Mouse (Mus musculus) limb, embryonic 12.5 days (tissue): ENCODE measurements around the gene Kcna5. TPM values are rescaled to one million over a fixed set of nuclear protein-coding genes. Genes with fewer than 3 reads are reported as not detected.
A peak's percentile ranks its signal among the peaks of the same experiment; 100 is the strongest.

ENCODE experiments used
- ATAC-seq: fragments of 200-750 bp; cut with Nextera tagmentation; 2 replicates; pipeline ENCODE4 v1.8.0; 2017; ENCODE audit warnings: low read depth, moderate TSS enrichment; ENCODE audit not compliant: insufficient number of reproducible peaks, insufficient read depth, low FRiP score, low TSS enrichment
- H3K27ac ChIP-seq: fragments of 300-500 bp; sonication (generic); 2 replicates; pipeline ENCODE4 v1.5.1; 2016; ENCODE audit warnings: mild to moderate bottlenecking, moderate library complexity
- H3K27me3 ChIP-seq: fragments of 300-500 bp; sonication (generic); 2 replicates; pipeline ENCODE4 v1.6.1; 2016; ENCODE audit warnings: mild to moderate bottlenecking, moderate library complexity
- H3K36me3 ChIP-seq: fragments of 300-500 bp; sonication (generic); 2 replicates; pipeline ENCODE4 v1.6.1; 2016; ENCODE audit warnings: mild to moderate bottlenecking, moderate library complexity
- H3K4me1 ChIP-seq: fragments of 300-500 bp; sonication (generic); replicated peaks from 2 replicates; pipeline ENCODE4 v1.6.1; 2016
- H3K4me2 ChIP-seq: fragments of 300-500 bp; sonication (generic); 2 replicates; pipeline ENCODE4 v1.6.1; 2016; ENCODE audit warnings: mild to moderate bottlenecking, moderate library complexity
- H3K4me3 ChIP-seq: fragments of 300-500 bp; sonication (generic); replicated peaks from 2 replicates; pipeline ENCODE4 v1.5.1; 2016; ENCODE audit warnings: mild to moderate bottlenecking
- H3K9ac ChIP-seq: fragments of 300-500 bp; sonication (generic); replicated peaks from 2 replicates; pipeline ENCODE4 v1.6.1; 2016; ENCODE audit warnings: mild to moderate bottlenecking, moderate library complexity
- H3K9me3 ChIP-seq: fragments of 300-500 bp; sonication (generic); 2 replicates; pipeline ENCODE4 v1.6.1; 2016; ENCODE audit warnings: mild to moderate bottlenecking, moderate library complexity
- WGBS: fragments of 180-500 bp; shearing (Covaris S2); methylation state at CpG from one replicate; pipeline ENCODE4 v1.1.7; 2016; 5-methylcytosine and 5-hydroxymethylcytosine counted together
- polyA plus RNA-seq: library from polyadenylated mRNA; unstranded; fragments of >200 nt; fragmentation: Nextera tagmentation; extraction: Ambion mirVana; gene quantifications from 2 replicates; pipeline ENCODE4 v1.2.1, GENCODE M21; 2016

The Kcna5 gene
- polyA plus RNA-seq, 1 experiment from 2014 or later = 2.1 TPM

DNA sequence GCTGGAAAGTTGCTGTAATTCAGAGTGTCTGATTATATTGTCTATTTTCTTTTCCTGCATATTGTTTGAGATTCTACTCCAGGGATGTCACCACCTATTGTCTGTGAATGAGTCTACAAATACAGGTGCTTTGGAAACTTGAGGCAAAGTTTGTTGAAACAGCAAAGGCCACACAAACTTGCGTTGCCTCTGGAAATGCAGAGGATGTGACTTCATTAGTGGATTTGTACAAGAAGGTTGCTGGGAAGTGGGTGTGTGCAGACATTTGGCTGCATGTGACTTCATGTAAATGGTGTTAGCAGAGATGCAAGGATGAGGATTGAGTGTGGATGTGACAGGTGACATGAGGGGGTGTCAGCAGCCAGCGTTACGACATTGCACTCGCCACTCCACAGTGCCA lies 1.7 kb upstream of the Kcna5 start:
- no peaks in the 10 kb centered on the region for H3K9me3 ChIP-seq

DNA sequence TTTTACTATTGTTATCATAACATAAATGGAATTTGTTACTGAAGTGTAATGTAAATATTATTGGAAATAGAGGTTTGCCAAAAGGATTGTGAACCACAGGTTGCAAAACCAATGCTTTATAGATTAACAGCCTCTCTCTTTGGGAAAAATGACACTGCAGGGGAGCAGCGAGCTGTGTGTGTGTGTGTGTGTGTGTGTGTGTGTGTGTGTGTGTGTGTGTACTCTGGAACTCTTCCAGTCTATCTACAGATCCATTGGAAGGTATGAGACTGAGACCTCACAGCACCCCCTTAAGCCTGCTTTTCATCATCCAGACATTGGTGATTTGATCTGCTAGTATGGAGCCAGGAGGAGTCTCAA lies 679 bp upstream of the Kcna5 start:
- ATAC-seq = no peak
- H3K36me3 ChIP-seq = no peaks in the 10 kb centered on the region
- no peak overlapping the region for H3K27ac ChIP-seq
- no peak overlapping the region for H3K4me2 ChIP-seq
- no peak overlapping the region for H3K9ac ChIP-seq
- 13% methylated on average over 1 of the region's 1 CpGs for WGBS
- peaks cover 31% of the 10 kb centered on the region for H3K4me1 ChIP-seq
- peaks cover 39% of the 10 kb centered on the region for H3K27me3 ChIP-seq
- H3K9me3 ChIP-seq = no peaks in the 10 kb centered on the region
- H3K4me3 ChIP-seq = no peak overlapping the region

More for the DNA sequence above, 1.7 kb upstream of the Kcna5 start:
- WGBS = 65% methylated on average over 4 of the region's 4 CpGs
- no peak overlapping the region for H3K4me3 ChIP-seq
- H3K27ac ChIP-seq = no peak overlapping the region
- ATAC-seq = no peak
- peaks cover 41% of the 10 kb centered on the region for H3K27me3 ChIP-seq
- H3K4me1 ChIP-seq = peaks cover 31% of the 10 kb centered on the region
- H3K9ac ChIP-seq = no peak overlapping the region
- no peak overlapping the region for H3K4me2 ChIP-seq
- no peaks in the 10 kb centered on the region for H3K36me3 ChIP-seq

DNA sequence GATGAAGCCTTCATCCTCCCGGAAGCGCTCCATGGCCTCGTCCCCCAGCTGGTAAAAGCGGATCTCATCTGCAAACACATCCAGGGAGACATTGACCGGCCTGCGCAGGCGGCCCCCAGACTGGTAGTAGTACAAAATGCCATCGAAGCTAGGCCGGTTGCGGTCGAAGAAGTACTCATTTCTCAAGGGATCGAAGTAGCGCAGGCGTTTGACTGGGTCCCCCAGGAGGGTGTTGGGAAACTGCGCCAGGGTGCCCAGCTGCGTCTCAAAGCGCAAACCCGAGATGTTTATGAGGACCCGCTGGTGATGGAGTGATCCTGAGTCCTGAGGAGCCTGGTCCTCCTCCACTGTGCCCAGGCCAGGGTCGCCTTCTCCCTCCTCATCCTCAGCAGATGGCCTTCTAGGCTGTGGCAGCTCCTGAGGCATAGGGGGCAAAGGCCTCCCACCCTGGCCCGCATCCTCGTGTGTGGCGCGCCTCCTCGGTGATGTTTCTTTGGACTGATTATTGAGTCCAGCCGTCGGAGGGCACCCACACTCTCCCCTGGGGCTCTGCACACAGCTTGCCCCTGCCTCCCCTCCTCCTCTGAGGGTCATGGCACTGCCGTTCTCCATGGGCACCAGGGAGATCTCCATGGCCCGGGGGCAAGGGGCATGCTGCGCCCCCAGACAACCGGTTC lies 543 bp downstream of the Kcna5 start:
- ATAC-seq = peak; percentile 32; the same call in 1 of the 2 replicates
- H3K27ac ChIP-seq = peak overlapping the region; percentile 72
- WGBS = 11% methylated on average over 31 of the region's 31 CpGs
- H3K9ac ChIP-seq = peak overlapping the region; percentile 45
- no peaks in the 10 kb centered on the region for H3K36me3 ChIP-seq
- peak overlapping the region; percentile 69 for H3K4me2 ChIP-seq
- peaks cover 34% of the 10 kb centered on the region for H3K4me1 ChIP-seq
- peak overlapping the region; percentile 35 for H3K4me3 ChIP-seq
- H3K9me3 ChIP-seq = no peaks in the 10 kb centered on the region
- peaks cover 39% of the 10 kb centered on the region for H3K27me3 ChIP-seq

DNA sequence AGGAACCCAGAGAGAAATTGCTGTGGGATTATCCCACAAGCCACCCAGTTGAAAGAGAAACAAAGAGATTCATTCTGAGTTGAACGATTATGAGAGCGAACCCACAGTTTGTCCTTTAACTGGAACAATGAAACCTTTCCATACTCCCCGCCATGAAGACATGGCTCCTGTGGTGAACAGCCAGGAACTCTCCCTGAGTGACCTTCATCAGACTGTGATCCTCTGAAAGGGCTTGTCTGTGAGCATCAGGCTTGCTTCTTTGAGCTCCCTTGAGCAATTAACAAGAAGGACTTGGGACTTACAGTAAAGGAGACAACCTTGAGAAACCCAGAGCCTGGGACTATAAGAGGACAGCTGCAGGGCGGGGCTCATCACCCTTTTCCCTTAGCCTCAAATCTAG lies 3.9 kb downstream of the Kcna5 start:
- Histone ChIP-seq H3K9me3 (no peaks in the 10 kb centered on the region), H3K36me3 (no peaks in the 10 kb centered on the region), H3K4me2 (no peak overlapping the region), H3K9ac (no peak overlapping the region), H3K4me3 (no peak overlapping the region), H3K27me3 (peaks cover 36% of the 10 kb centered on the region), H3K27ac (no peak overlapping the region), H3K4me1 (peaks cover 26% of the 10 kb centered on the region)
- 75% methylated on average over 4 of the region's 4 CpGs for WGBS
- no peak for ATAC-seq

DNA sequence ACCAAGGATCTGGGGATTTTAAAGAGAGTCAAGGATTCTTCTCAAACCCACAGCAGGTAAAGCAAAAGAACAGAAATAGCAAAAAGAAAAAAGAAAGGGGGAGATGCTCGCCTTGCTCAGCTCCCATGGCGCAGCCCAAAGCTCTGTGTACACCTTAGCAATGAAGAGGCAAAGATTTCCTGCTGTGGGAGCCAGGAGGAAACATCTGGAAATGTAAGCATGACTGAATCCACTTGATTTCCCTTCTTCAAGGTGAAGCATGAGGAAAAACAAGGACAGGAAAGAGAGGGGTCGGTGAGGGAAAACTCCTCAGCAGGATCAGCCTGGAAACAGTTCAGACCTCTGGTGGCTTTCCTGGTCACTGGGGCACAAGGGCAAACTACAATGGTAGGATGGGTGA lies 5.2 kb downstream of the Kcna5 start:
- ATAC-seq = no peak
- H3K4me1 ChIP-seq = peaks cover 14% of the 10 kb centered on the region
- no peak overlapping the region for H3K4me2 ChIP-seq
- H3K4me3 ChIP-seq = no peak overlapping the region
- peaks cover 29% of the 10 kb centered on the region for H3K27me3 ChIP-seq
- no peaks in the 10 kb centered on the region for H3K9me3 ChIP-seq
- H3K27ac ChIP-seq = no peak overlapping the region; the same call in 1 of the 2 replicates
- no peak overlapping the region for H3K9ac ChIP-seq
- WGBS = 75% methylated on average over 3 of the region's 3 CpGs
- no peaks in the 10 kb centered on the region for H3K36me3 ChIP-seq

DNA sequence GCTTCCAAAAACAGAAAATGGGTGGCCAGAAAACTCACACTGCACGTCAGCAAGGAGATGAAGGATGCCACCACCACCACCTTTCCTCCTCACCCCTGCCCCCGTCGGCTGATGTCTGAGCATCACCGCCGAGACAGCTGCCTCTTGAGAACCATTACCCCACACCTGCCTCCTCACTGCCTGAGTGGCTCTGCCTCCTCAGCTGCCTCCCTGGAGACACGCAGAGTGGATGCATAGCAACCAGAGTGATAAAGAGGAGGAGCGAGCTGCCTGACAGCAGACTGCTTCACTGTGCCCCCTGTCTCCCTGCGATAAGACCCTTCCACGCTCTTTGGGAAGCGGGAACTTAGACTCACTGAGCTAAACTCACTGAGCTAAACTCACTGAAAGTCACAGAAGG lies 20.5 kb downstream of the Kcna5 start:
- 0 out of 2 replicates have a peak, but pooled peaks cover 3% of the 10 kb centered on the region for H3K27me3 ChIP-seq
- H3K4me3 ChIP-seq = no peak overlapping the region
- WGBS = 56% methylated on average over 10 of the region's 10 CpGs
- no peaks in the 10 kb centered on the region for H3K36me3 ChIP-seq
- ATAC-seq = no peak
- no peak overlapping the region for H3K4me2 ChIP-seq
- no peak overlapping the region for H3K9ac ChIP-seq
- H3K27ac ChIP-seq = no peak overlapping the region
- H3K9me3 ChIP-seq = no peaks in the 10 kb centered on the region
- no peaks in the 10 kb centered on the region for H3K4me1 ChIP-seq

DNA sequence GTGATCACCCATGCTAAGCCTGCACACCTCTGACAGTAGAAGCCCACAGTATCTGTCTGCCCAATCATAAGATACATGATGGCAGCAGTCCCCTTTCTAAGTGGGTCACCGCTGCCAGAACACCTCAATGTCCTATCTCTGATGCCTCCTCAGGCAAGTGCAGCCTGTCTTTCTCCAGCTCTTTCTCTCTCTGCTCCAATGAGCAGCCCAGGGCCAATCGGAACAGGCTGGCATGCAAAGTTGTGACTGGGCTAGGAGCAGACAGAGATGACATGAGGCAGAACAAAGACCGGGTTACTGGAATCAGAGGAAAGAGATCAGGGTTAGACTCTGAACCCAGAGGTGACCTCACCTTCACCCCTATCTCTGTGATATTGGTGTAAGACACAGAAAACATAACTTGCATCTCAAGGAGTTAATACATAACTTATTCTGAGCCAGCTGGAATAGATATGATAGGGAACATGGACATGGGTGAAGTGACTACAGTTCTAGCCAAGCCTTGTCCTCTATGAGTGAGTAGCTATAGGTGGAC lies 21.4 kb downstream of the Kcna5 start:
- Histone ChIP-seq H3K9ac (no peak overlapping the region), H3K4me2 (no peak overlapping the region), H3K27ac (no peak overlapping the region), H3K27me3 (0 out of 2 replicates have a peak, but pooled peaks cover 3% of the 10 kb centered on the region), H3K9me3 (no peaks in the 10 kb centered on the region), H3K4me1 (no peaks in the 10 kb centered on the region), H3K4me3 (no peak overlapping the region), H3K36me3 (no peaks in the 10 kb centered on the region)
- 81% methylated on average over 3 of the region's 3 CpGs for WGBS
- ATAC-seq = no peak

DNA sequence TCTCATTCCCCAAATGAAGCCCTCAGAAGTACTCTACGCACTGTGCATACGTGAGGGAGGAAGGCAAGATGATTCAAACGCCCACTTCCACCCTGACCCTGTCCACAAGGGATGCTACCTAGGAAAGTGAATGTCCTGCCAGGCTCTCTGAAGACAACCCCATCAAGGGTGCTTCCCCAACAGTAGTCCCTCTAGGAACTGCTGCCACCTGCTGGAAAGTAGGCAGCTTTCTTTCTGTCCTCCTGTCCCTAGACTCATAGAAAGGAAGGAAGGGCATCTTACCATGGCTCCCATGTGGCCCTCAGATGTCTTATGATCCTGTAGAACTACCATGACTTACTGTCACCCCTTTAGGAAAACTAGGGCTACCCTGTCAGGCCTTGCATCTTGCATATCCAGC lies 22.1 kb downstream of the Kcna5 start:
- Histone ChIP-seq H3K4me2 (no peak overlapping the region), H3K9ac (no peak overlapping the region), H3K9me3 (no peaks in the 10 kb centered on the region), H3K27me3 (peaks cover 3% of the 10 kb centered on the region; the same call in 1 of the 2 replicates), H3K4me1 (no peaks in the 10 kb centered on the region), H3K4me3 (no peak overlapping the region), H3K36me3 (no peaks in the 10 kb centered on the region), H3K27ac (no peak overlapping the region)
- WGBS = 82% methylated on average over 3 of the region's 3 CpGs
- no peak for ATAC-seq

DNA sequence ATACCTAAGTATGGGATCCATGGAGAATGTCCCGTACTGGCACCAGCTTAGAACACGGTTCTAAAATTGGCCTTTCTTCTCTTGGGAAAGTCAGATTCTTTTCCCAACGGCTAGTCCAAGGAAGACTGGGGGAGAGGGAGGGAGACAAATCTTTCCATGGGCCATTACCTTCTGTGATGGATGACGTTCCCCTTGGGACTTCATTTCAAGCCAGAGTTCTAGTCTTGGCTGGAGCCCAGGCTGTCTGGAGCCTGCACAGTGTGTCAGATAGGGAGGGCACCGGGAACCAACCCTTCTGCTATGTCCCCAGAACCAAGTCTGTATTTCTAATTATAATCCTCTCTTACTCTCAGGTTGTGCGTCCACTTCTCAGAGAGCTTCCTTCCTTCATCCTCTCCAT lies 26.5 kb downstream of the Kcna5 start:
- no peak overlapping the region for H3K4me2 ChIP-seq
- no peak overlapping the region for H3K9ac ChIP-seq
- no peak for ATAC-seq
- no peak overlapping the region for H3K27ac ChIP-seq
- no peaks in the 10 kb centered on the region for H3K4me1 ChIP-seq
- H3K4me3 ChIP-seq = no peak overlapping the region
- no peaks in the 10 kb centered on the region for H3K9me3 ChIP-seq
- no peaks in the 10 kb centered on the region; the same call in 1 of the 2 replicates for H3K27me3 ChIP-seq
- WGBS = 81% methylated on average over 6 of the region's 6 CpGs
- H3K36me3 ChIP-seq = no peaks in the 10 kb centered on the region

DNA sequence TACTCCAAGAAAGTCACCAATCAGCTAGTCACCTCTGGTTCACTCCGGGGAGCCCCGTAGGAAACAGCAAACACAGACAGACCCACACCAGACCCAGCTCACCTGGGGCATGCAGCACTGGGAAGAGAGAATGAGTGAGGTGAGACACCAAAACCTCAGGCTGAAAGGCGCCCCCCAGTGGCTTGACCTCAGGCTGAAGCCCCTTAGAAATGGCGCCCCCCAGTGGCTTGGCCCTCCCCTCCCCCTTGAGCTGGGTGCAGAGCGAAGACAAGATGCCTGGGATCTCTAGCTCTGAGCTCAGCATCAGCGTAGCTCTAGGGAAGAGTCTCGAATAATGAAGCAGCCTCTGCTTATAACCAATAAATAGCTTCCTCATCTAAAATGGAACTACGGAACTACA lies 31.3 kb downstream of the Kcna5 start:
- H3K4me2 ChIP-seq = no peak overlapping the region
- H3K27ac ChIP-seq = no peak overlapping the region
- H3K9ac ChIP-seq = no peak overlapping the region
- 0 out of 2 replicates have a peak, but pooled peaks cover 4% of the 10 kb centered on the region for H3K9me3 ChIP-seq
- H3K4me3 ChIP-seq = no peak overlapping the region
- H3K27me3 ChIP-seq = peaks cover 4% of the 10 kb centered on the region; the same call in 1 of the 2 replicates
- no peaks in the 10 kb centered on the region for H3K36me3 ChIP-seq
- 78% methylated on average over 8 of the region's 8 CpGs for WGBS
- ATAC-seq = no peak
- no peaks in the 10 kb centered on the region; the same call in 1 of the 2 replicates for H3K4me1 ChIP-seq

DNA sequence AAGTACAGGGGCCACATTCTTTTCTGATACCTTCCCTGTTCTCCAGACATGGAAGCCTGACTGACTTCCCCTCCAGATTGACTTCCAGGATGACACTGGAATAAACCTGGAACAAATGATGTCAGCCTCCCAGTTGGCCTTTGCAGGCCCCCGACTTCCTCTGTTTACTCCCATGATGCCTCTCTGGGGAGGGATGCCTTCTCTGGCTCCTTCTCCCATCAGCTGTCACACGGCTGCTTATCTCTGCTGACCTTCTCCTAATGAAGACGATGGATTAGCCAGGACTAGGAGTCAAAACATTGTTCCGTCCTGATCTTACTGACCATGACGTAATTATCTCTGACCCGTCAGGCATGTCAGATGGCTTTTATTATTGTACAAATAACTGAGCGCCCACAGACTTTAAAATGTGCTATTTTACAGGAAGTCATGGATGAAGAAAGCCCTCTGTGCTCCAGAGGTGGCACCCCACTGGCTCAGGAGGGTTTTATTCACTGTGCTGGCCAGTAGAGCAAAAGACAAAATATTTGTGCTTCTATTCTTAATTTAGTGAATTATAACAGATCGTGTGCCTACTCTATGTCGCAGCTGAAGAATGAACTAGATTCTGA lies 32.4 kb downstream of the Kcna5 start:
- Histone ChIP-seq H3K4me1 (no peaks in the 10 kb centered on the region; the same call in 1 of the 2 replicates), H3K27ac (no peak overlapping the region), H3K9ac (no peak overlapping the region), H3K36me3 (no peaks in the 10 kb centered on the region), H3K4me3 (no peak overlapping the region), H3K27me3 (peaks cover 9% of the 10 kb centered on the region; the same call in 1 of the 2 replicates), H3K4me2 (no peak overlapping the region), H3K9me3 (0 out of 2 replicates have a peak, but pooled peaks cover 4% of the 10 kb centered on the region)
- 49% methylated on average over 9 of the region's 9 CpGs for WGBS
- no peak for ATAC-seq
